ENCODE assay signal across 23 mouse cellular contexts in genomic region chr3:138814457-138814856, GRCm38 (mm10).
DNase-seq lines count a peak whose midpoint lies in the region; ATAC-seq lines count a peak whose summit lies in the region.
"Had no signal": no experiment of that assay in that cellular context is flagged by ENCODE, and none has a peak within 500 bp of the region (broad histone marks: within the 10 kb centered on the region; RNA-seq: fewer than 3 reads in every experiment).

No protein-coding gene starts in this region.

- no peaks in the 10 kb centered on the region for H3K9me3 ChIP-seq in hindbrain, embryonic 10.5 days
- no peaks in the 10 kb centered on the region for H3K9me3 ChIP-seq in hindbrain, embryonic 13.5 days
- H3K9me3 ChIP-seq: embryonic facial prominence, embryonic 12.5 days; G1E; heart, embryonic 15.5 days; hindbrain, embryonic 12.5 days; limb, embryonic 13.5 days; neural tube, embryonic 12.5 days; stomach, embryonic 15.5 days had no signal

- H3K4me2 ChIP-seq in hindbrain, embryonic 13.5 days = no peak overlapping the region
- H3K4me2 ChIP-seq: embryonic facial prominence, embryonic 12.5 days; heart, embryonic 15.5 days; hindbrain, embryonic 12.5 days; limb, embryonic 13.5 days; neural tube, embryonic 12.5 days; stomach, embryonic 15.5 days had no signal

- no peak overlapping the region for H3K9ac ChIP-seq in hindbrain, embryonic 13.5 days
- H3K9ac ChIP-seq: embryonic facial prominence, embryonic 12.5 days; heart, embryonic 15.5 days; hindbrain, embryonic 12.5 days; limb, embryonic 13.5 days; liver, embryonic 14.5 days; neural tube, embryonic 12.5 days; stomach, embryonic 15.5 days had no signal

- peaks cover 63% of the 10 kb centered on the region for H3K4me1 ChIP-seq in hindbrain, embryonic 10.5 days (replicated peaks)
- H3K4me1 ChIP-seq in hindbrain, embryonic 13.5 days (replicated peaks) = peaks cover 52% of the 10 kb centered on the region

- H3K27me3 ChIP-seq in hindbrain, embryonic 10.5 days (ENCODE audit: insufficient read depth, poor library complexity, severe bottlenecking) = no peaks in the 10 kb centered on the region
- H3K27me3 ChIP-seq in hindbrain, embryonic 13.5 days = no peaks in the 10 kb centered on the region
- H3K27me3 ChIP-seq: embryonic facial prominence, embryonic 12.5 days; heart, embryonic 15.5 days; hindbrain, embryonic 12.5 days; limb, embryonic 13.5 days; neural tube, embryonic 12.5 days; stomach, embryonic 15.5 days had no signal

- no peak for ATAC-seq in hindbrain, embryonic 13.5 days (ENCODE audit: low FRiP score)

- WGBS in hindbrain, embryonic 10.5 days = 63% methylated on average over 5 of the region's 5 CpGs
- whole genome bisulfite sequencing in hindbrain, embryonic 13.5 days = 48% methylated on average over 5 of the region's 5 CpGs

- H3K27ac ChIP-seq in hindbrain, embryonic 10.5 days = peak overlapping the region; percentile 68
- H3K27ac ChIP-seq in hindbrain, embryonic 13.5 days = no peak overlapping the region
- H3K27ac ChIP-seq: embryonic facial prominence, embryonic 12.5 days; heart, embryonic 15.5 days; hindbrain, embryonic 12.5 days; limb, embryonic 13.5 days; liver, embryonic 14.5 days; neural tube, embryonic 12.5 days; stomach, embryonic 15.5 days had no signal

- H3K36me3 ChIP-seq in hindbrain, embryonic 10.5 days = no peaks in the 10 kb centered on the region
- no peaks in the 10 kb centered on the region for H3K36me3 ChIP-seq in hindbrain, embryonic 13.5 days
- H3K36me3 ChIP-seq: embryonic facial prominence, embryonic 12.5 days; G1E; heart, embryonic 15.5 days; hindbrain, embryonic 12.5 days; limb, embryonic 13.5 days; neural tube, embryonic 12.5 days; stomach, embryonic 15.5 days had no signal

- H3K4me3 ChIP-seq in hindbrain, embryonic 10.5 days = no peak overlapping the region
- H3K4me3 ChIP-seq in hindbrain, embryonic 13.5 days = no peak overlapping the region
- H3K4me3 ChIP-seq: embryonic facial prominence, embryonic 12.5 days; heart, adult 2 months; heart, embryonic 15.5 days; hindbrain, embryonic 12.5 days; limb, embryonic 13.5 days; neural tube, embryonic 12.5 days; stomach, embryonic 15.5 days had no signal

- no peak for DNase-seq in hindbrain, embryonic 10.5 days (ENCODE audit: low spot score)
- DNase-seq in right cerebral cortex, adult 18-20 months = peak; percentile 58
- no peak for DNase-seq in right cerebral cortex, postnatal 14 days
- DNase-seq in brain, adult 2 months (ENCODE audit: low read depth, low spot score) = peak; percentile 75
- DNase-seq in telencephalon, adult 2 months (ENCODE audit: low read depth, low spot score) = peak; percentile 48
- DNase-seq in urinary bladder, postnatal 14 days (ENCODE audit: low spot score) = no peak
- DNase-seq: adrenal gland, adult 8-10 months; cerebellum, adult 8-10 months; gastrocnemius, postnatal 14 days; heart, adult 2 months; kidney, adult 11 months; kidney, postnatal 10 days; layer of hippocampus, adult 9-11 months; lung, postnatal 14 days had no signal

Comparison
In these comparisons a context has a peak if more than half of its experiments do, and no peak if none do; other contexts are left out.
1. DNase-seq: peak in right cerebral cortex, adult 18-20 months (single experiment), brain, adult 2 months (single experiment) and telencephalon, adult 2 months (single experiment); none in hindbrain, embryonic 10.5 days (single experiment), right cerebral cortex, postnatal 14 days (single experiment) and urinary bladder, postnatal 14 days (single experiment).